Mouse (Mus musculus) bone marrow, adult 2 months (tissue): Measurements from ENCODE around the gene Sun2. TPM values are rescaled to one million over a fixed set of nuclear protein-coding genes. Genes with fewer than 3 reads are reported as not detected.
A peak's percentile ranks its signal among the peaks of the same experiment; 100 is the strongest.

ENCODE experiments used
- H3K27ac ChIP-seq: fragments of 200-500 bp; 2 replicates; pipeline ENCODE4 v1.5.1; 2012; ENCODE audit warnings: low read depth, mild to moderate bottlenecking, control low read depth, inconsistent platforms, low read length; ENCODE audit not compliant: control insufficient read depth, poor library complexity, insufficient read depth
- H3K4me1 ChIP-seq: fragments of 200-500 bp; 2 replicates; pipeline ENCODE4 v1.6.1; 2011; ENCODE audit warnings: low read length; ENCODE audit not compliant: control insufficient read depth, insufficient read depth
- H3K4me3 ChIP-seq: fragments of 200-500 bp; replicated peaks from 2 replicates; pipeline ENCODE3; 2011; ENCODE audit warnings: mild to moderate bottlenecking, low read depth, low read length, control low read depth; ENCODE audit not compliant: control insufficient read depth
- CTCF ChIP-seq: fragments of 200-500 bp; IDR thresholded peaks from 2 replicates; pipeline ENCODE4 v1.5.1; 2011; ENCODE audit warnings: low read length, control low read depth; ENCODE audit not compliant: control insufficient read depth, insufficient read depth
- POLR2A ChIP-seq: fragments of 200-500 bp; IDR thresholded peaks from 2 replicates; pipeline ENCODE4 v1.6.1; 2011; ENCODE audit warnings: low read depth, mild to moderate bottlenecking, control low read depth, low read length, borderline replicate concordance; ENCODE audit not compliant: control insufficient read depth
- WGBS: fragments of 180-500 bp; shearing (Covaris S2); methylation state at CpG from one replicate; pipeline ENCODE4 v1.1.7; 2018; 5-methylcytosine and 5-hydroxymethylcytosine counted together
- polyA plus RNA-seq: library from polyadenylated mRNA; stranded (reverse); fragments of >200 nt; gene quantifications from 2 replicates; pipeline ENCODE4 v1.2.4, GENCODE M21; 2011; ENCODE audit warnings: low replicate concordance; ENCODE audit not compliant: missing spikeins, insufficient read depth, insufficient read length

The Sun2 gene
- polyA plus RNA-seq, 1 experiment, result 147 TPM

DNA sequence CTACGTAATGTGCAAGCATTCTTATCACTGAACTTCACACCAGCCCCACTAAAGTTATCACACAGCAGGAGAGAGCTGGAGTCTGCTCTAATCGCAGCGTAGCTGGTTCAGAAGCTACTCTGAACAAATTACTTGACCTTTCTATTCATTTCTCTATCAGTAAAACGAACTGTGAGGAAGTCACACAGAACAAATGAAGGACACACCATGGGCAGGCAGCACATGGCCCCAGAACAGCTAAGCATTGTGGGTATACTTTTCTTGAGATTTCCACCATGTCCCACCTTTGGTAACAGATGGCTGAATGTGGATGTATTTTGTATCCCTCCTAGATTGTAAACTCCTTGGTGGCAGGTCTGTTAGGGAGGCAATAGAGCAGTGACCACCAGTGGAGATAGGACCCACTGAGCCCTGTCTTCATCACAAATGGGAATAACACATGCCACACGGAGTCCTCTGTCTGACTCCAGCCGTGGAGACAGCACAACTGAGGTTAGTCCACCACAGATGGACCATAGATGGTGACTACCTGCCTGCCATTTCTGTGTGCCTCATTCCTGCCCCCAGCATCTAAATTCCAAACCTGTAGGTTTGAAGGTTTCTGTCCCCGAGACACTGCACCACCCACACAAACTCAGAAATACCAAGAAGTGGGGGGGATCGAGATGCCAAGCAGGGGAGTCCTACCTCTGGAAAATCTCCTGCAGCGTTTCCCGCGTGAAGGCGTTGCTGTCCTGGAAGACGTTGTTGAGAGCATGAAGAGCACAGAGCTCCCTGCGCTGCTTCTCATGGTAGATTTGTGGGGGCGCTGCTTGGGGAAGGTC is 56.1 kb downstream of the Sun2 start:
- WGBS, result 13% methylated on average over 15 of the region's 15 CpGs
- peak overlapping the region; percentile 49 for H3K4me3 ChIP-seq
- no peaks in the 10 kb centered on the region; the same call in 1 of the 2 replicates for H3K4me1 ChIP-seq
- peak overlapping the region; percentile 1 for H3K27ac ChIP-seq
- TF ChIP-seq CTCF (no peak), POLR2A (no peak)

DNA sequence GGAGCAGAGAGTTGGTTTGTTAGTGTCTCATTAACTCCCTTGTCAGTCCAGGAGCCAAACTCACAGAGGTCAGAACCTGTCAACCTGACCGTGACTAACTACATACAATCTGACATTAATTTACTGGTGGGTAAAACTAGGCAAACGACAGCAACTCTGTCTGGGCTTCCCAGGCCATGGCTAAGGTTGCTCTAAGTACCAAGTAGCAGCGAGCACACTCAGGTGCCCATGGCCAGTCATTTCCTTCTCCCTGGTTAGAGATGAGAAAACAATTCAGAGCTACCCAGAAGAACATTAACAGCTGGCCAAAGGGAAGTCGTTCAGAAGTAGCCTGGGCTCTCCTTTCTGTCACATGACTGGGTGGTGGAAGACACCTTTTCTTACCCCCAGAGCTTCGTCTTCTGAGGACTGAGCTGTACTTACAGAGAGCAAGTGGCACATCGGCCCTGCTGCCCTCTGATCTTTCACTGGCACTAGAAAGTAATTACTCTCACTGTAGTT is 57.1 kb downstream of the Sun2 start:
- 16% methylated on average over 6 of the region's 6 CpGs for WGBS
- no peak for TF ChIP-seq CTCF
- TF ChIP-seq POLR2A, result no peak
- H3K4me3 ChIP-seq, result peak overlapping the region; percentile 36
- H3K27ac ChIP-seq, result peak overlapping the region; percentile 54
- no peaks in the 10 kb centered on the region; the same call in 1 of the 2 replicates for H3K4me1 ChIP-seq

DNA sequence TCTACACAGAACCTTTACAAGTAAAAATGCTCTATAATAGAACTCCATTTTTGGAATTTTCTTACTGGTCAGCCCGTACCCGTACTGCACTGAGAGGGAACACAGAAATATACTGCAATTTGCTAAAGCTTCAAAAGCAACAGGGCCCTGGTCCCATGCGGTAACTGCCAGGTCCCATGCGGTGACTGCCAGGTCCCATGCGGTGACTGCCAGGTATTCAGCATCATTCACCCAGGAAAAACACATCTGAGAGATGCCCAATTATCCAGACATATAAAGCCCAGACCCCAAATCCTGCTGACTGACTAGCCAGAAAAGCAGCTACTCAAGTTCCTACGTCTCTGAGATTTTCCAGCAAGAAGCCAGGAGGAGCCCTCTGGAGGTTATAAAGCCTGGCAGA is 57.7 kb downstream of the Sun2 start:
- Histone ChIP-seq H3K27ac (peak overlapping the region; percentile 54; the same call in 1 of the 2 replicates), H3K4me1 (no peaks in the 10 kb centered on the region; the same call in 1 of the 2 replicates), H3K4me3 (no peak overlapping the region)
- WGBS, result 83% methylated on average over 6 of the region's 6 CpGs
- no peak for TF ChIP-seq POLR2A
- TF ChIP-seq CTCF, result no peak

DNA sequence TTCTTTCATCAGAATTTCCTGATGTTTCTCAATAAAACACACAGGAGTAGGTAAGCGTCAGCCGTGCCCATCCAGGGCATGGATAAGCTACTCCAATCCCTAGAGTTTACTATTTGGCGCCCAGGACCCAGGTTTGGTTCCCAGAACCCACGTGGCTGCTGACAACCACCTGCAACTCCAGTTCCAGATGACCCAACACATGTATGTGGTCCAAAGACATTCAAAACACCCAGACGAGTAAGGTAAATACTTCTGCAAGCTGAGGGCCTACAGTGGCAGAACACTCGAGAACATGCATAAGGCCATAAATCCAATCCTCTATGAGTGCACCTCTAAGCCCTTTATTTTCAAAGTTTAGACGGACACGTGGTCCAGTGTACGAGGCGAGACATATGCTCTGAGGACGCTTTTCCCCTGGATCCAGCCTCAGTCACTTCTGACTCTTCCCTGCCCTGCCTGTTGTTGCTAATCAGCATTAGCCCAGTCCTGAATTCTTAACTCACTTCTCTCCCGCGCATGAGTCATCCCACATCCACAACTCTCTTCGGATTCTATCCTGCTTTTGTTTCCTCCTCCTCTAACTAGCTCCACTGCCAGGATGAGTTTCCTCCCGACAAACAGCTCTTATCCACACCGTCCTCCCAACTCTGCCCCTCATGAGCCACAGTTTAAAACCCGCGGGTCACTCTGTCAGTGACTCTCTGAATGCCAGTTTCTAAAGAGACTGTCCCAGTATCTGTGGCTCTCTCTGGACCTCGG is 58.5 kb downstream of the Sun2 start:
- Histone ChIP-seq H3K4me3 (no peak overlapping the region), H3K27ac (0 out of 2 replicates have a peak overlapping the region, but pooled peaks have one; percentile 5), H3K4me1 (no peaks in the 10 kb centered on the region; the same call in 1 of the 2 replicates)
- 64% methylated on average over 19 of the region's 19 CpGs for WGBS
- TF ChIP-seq CTCF (no peak), POLR2A (no peak)

DNA sequence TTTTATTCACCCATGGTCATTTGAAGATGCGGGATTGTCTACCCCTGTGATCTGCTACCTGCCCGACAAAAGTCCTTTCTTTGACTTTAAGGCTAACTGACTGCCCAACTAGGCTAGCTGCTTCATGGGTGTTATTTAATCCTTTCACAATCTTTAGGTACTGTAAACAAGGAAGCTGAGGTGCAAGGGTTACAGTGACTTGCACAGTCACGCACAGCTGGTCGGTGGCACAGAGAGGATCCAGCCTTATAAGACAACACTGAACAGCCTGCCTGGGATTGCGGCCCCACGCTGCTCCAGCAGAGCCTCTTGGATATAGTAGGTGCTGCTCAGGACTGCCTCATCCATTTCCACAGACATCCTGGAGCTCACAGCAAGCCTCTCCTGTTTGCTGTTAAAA is 59.2 kb downstream of the Sun2 start:
- Histone ChIP-seq H3K4me1 (no peaks in the 10 kb centered on the region; the same call in 1 of the 2 replicates), H3K27ac (peak overlapping the region; percentile 49), H3K4me3 (peak overlapping the region; percentile 25)
- 47% methylated on average over 6 of the region's 6 CpGs for WGBS
- TF ChIP-seq POLR2A (no peak), CTCF (no peak)

DNA sequence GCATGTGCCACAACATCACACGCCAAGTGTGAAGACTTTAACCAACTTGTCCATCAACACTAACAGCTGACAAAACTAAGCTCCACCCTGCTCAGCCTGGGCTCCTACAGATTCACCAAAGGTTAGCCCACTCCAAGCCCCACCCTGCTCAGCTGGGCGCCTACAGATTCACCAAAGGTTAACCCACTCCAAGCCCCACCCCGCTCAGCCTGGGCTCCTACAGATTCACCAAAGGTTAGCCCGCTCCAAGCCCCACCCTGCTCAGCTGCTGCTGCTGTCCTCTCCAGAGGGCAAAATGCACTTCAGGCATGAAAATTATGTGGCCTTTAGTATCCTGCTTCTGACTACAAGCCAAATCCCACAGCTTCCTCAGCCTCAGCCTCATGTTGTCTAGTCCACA is 60.4 kb downstream of the Sun2 start:
- H3K4me1 ChIP-seq, result no peaks in the 10 kb centered on the region; the same call in 1 of the 2 replicates
- H3K27ac ChIP-seq, result no peak overlapping the region
- H3K4me3 ChIP-seq, result no peak overlapping the region
- no peak for TF ChIP-seq POLR2A
- TF ChIP-seq CTCF, result no peak
- 85% methylated on average over 4 of the region's 4 CpGs for WGBS

DNA sequence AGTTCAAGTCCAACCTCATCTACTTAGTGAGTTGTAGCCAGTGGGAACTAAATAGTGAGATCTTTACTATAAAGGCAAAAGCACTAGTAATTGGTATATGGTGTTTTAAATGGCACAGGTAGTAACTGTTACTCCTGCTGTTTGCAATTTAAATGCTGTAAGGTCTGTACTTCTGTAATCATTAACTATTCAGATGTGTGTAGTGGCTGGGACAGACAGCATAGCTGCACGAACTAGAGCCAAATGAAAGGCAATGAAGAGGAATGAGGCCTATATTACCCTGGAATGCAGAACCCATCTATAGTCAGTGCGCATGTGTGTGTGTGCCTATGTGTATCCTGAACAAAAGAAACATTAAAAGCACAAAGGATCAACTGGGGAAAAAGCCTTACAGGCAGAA is 64.4 kb downstream of the Sun2 start:
- Histone ChIP-seq H3K4me3 (no peak overlapping the region), H3K4me1 (no peaks in the 10 kb centered on the region), H3K27ac (no peak overlapping the region)
- TF ChIP-seq POLR2A (no peak), CTCF (no peak)
- 86% methylated on average over 2 of the region's 2 CpGs for WGBS

Other genes starting within 250 kb of the Sun2 start
- 2.1 TPM in 1 of 2 replicates, not detected in the other for gene Kcnj4, start 237.3 kb downstream of the Sun2 start, polyA plus RNA-seq
- 1.1 and 8.2 TPM in 2 replicates for gene Kdelr3, start 226.1 kb downstream of the Sun2 start, polyA plus RNA-seq
- gene Ddx17, start 195.8 kb downstream of the Sun2 start, polyA plus RNA-seq, result 96.6 and 126 TPM in 2 replicates
- gene Dmc1, start 137.4 kb downstream of the Sun2 start, polyA plus RNA-seq, result 3.7 TPM in 1 of 2 replicates, not detected in the other
- 2.7 and 8.5 TPM in 2 replicates for gene Fam227a, start 83.6 kb downstream of the Sun2 start, polyA plus RNA-seq
- gene Cby1, start 83.3 kb downstream of the Sun2 start, polyA plus RNA-seq, result 7.4 and 13.3 TPM in 2 replicates
- gene Tomm22, start 71.7 kb downstream of the Sun2 start, polyA plus RNA-seq, result 96.4 and 126 TPM in 2 replicates
- 15.3 and 20.4 TPM in 2 replicates for gene Josd1, start 54.6 kb downstream of the Sun2 start, polyA plus RNA-seq
- 46.1 and 53.9 TPM in 2 replicates for gene Gtpbp1, start 51.7 kb downstream of the Sun2 start, polyA plus RNA-seq
- gene Dnal4, start 35.3 kb upstream of the Sun2 start, polyA plus RNA-seq, result 6.8 and 8.4 TPM in 2 replicates
- gene Nptxr, start 62.2 kb upstream of the Sun2 start, polyA plus RNA-seq, result 0.40 and 0.60 TPM in 2 replicates
- not detected in 2 replicates for gene Npcd, start 91.7 kb upstream of the Sun2 start, polyA plus RNA-seq
- gene Cbx6, start 92.2 kb upstream of the Sun2 start, polyA plus RNA-seq, result 24.2 and 29.0 TPM in 2 replicates
- gene Apobec3, start 149.1 kb upstream of the Sun2 start, polyA plus RNA-seq, result 104 and 140 TPM in 2 replicates
- 16.8 and 22.5 TPM in 2 replicates for gene Cbx7, start 228.6 kb upstream of the Sun2 start, polyA plus RNA-seq